Mouse (Mus musculus) midbrain, embryonic 14.5 days (tissue): Measurements from ENCODE around the gene Col18a1. TPM values are rescaled to one million over a fixed set of nuclear protein-coding genes. Genes with fewer than 3 reads are reported as not detected.

ENCODE experiments used
- ATAC-seq: fragments of 200-750 bp; cut with Nextera tagmentation; 2 replicates; pipeline ENCODE4 v1.8.0; 2017; ENCODE audit warnings: moderate number of reproducible peaks, moderate library complexity; ENCODE audit not compliant: low FRiP score, low TSS enrichment
- DNase-seq: peaks from one replicate; pipeline ENCODE4 v3.0.0-alpha.2; 2015
- H3K27ac ChIP-seq: fragments of 300-500 bp; sonication (generic); replicated peaks from 2 replicates; pipeline ENCODE4 v1.5.1; 2014; ENCODE audit warnings: mild to moderate bottlenecking, low read depth, low read length, moderate library complexity
- H3K27me3 ChIP-seq: fragments of 300-500 bp; sonication (generic); 2 replicates; pipeline ENCODE4 v1.6.1; 2014; ENCODE audit warnings: low read length, control low read depth, mixed read lengths; ENCODE audit not compliant: control insufficient read depth, insufficient read depth
- H3K36me3 ChIP-seq: fragments of 300-500 bp; sonication (generic); 2 replicates; pipeline ENCODE4 v1.6.1; 2014; ENCODE audit warnings: low read length, control low read depth; ENCODE audit not compliant: control insufficient read depth, insufficient read depth
- H3K4me1 ChIP-seq: fragments of 300-500 bp; sonication (generic); 2 replicates; pipeline ENCODE4 v1.6.1; 2014; ENCODE audit warnings: mild to moderate bottlenecking, antibody characterized with exemption, low read length, control low read depth; ENCODE audit not compliant: control insufficient read depth, insufficient read depth
- H3K4me2 ChIP-seq: fragments of 300-500 bp; sonication (generic); 2 replicates; pipeline ENCODE4 v1.6.1; 2014; ENCODE audit warnings: mild to moderate bottlenecking, low read length, moderate library complexity
- H3K4me3 ChIP-seq: fragments of 300-500 bp; sonication (generic); replicated peaks from 2 replicates; pipeline ENCODE4 v1.5.1; 2014; ENCODE audit warnings: low read depth, low read length
- H3K9ac ChIP-seq: fragments of 300-500 bp; sonication (generic); replicated peaks from 2 replicates; pipeline ENCODE4 v1.6.1; 2014; ENCODE audit warnings: mild to moderate bottlenecking, low read length, moderate library complexity
- H3K9me3 ChIP-seq: fragments of 300-500 bp; sonication (generic); 2 replicates; pipeline ENCODE4 v1.6.1; 2016; ENCODE audit warnings: low read length, control low read depth, mixed read lengths; ENCODE audit not compliant: control insufficient read depth
- WGBS: fragments of 180-500 bp; shearing (Covaris S2); extraction: QIAGEN DNeasy Blood & Tissue Kit; methylation state at CpG from one replicate; pipeline ENCODE4 v1.1.7; 2014; 5-methylcytosine and 5-hydroxymethylcytosine counted together
- polyA plus RNA-seq: library from polyadenylated mRNA; unstranded; fragments of >200 nt; fragmentation: Nextera tagmentation; extraction: Ambion mirVana; gene quantifications from 2 replicates; pipeline ENCODE4 v1.2.1, GENCODE M21; 2014

Gene Col18a1
- polyA plus RNA-seq, 1 experiment from 2014 or later, result 33.0 TPM

DNA sequence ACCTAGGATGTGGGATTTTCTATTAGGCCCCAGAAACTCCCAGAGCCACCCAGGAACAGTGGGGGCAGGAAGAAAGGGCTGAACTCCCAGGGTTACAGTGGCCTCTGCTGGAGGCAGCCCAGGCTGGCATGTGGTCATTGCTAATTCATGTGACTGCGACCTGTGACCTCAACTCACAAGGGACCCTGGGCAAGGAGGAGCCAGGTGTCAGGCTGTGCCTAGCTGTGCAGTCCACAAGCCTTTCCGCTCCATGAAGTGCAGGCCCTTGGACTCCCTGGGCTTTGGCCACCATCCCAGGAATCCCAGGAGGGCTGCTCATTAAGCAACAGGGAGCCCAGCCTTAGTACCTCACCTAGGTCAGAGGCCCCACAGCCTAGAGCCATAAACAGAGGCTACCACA, 38.4 kb downstream of the Col18a1 start:
- no peak for DNase-seq
- Histone ChIP-seq H3K9me3 (no peaks in the 10 kb centered on the region), H3K4me2 (no peak overlapping the region), H3K4me3 (no peak overlapping the region), H3K9ac (no peak overlapping the region), H3K27me3 (no peaks in the 10 kb centered on the region), H3K36me3 (no peaks in the 10 kb centered on the region), H3K4me1 (peaks cover 10% of the 10 kb centered on the region; the same call in 1 of the 2 replicates), H3K27ac (no peak overlapping the region)
- WGBS, result 71% methylated on average over 2 of the region's 2 CpGs
- ATAC-seq, result no peak

DNA sequence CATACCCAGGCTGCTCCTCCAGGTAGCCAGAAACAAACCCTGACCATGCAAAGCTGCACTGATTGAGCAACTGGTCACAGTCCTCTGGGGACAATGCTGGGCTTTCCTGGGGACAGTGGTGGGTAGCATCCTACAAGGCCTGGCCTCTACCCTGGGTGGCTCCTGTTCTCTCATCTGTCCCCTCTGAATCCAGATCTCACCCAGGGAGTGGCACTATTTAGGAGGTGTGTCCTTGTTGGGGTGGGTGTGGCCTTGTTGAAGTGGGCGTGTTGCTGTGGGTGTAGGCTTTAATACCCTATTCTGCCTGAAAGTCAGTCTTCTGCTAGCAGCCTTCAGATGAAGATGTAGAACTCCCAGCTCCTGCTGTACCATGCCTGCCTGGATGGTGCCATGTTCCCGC, 39.8 kb downstream of the Col18a1 start:
- H3K9me3 ChIP-seq, result no peaks in the 10 kb centered on the region
- ATAC-seq, result no peak
- no peaks in the 10 kb centered on the region for H3K36me3 ChIP-seq
- DNase-seq, result no peak
- no peak overlapping the region for H3K4me3 ChIP-seq
- 0 out of 2 replicates have a peak, but pooled peaks cover 5% of the 10 kb centered on the region for H3K4me1 ChIP-seq
- WGBS, result 89% methylated on average over 2 of the region's 2 CpGs
- H3K9ac ChIP-seq, result no peak overlapping the region
- no peak overlapping the region for H3K4me2 ChIP-seq
- no peaks in the 10 kb centered on the region for H3K27me3 ChIP-seq
- no peak overlapping the region for H3K27ac ChIP-seq

DNA sequence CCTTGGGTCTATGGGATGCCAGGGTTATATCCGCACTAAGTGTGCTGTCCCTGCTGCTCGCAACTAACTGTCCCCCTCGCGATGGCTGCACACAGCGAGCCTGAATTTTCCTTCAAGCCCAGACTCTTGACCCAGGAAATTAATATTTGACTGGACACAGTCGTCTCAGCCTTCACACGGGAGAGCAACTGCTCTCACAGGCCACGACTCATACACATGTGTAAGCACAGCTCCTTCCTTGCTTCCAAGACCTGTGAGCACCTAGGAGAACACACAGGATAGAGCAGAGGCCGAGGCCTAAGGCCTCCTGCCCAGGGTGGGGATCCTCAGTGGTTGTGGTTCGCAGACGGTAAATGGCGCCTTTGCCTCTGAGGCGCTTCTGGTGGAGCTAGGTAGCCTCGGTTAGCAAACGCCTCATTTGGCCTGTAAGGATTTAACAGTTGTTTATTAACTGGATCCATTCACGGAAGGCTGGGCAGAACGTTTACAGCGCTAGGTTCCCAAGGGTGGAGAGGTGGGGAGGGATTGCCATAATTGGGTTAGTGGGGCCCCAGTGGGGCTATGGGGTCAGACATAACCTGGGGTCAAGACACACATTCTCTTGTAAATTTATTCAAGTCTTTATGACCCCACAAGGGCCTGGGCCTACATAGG, 41.1 kb downstream of the Col18a1 start:
- ATAC-seq, result no peak
- no peak for DNase-seq
- no peak overlapping the region for H3K4me3 ChIP-seq
- H3K9ac ChIP-seq, result no peak overlapping the region
- H3K27me3 ChIP-seq, result no peaks in the 10 kb centered on the region
- no peak overlapping the region for H3K4me2 ChIP-seq
- H3K9me3 ChIP-seq, result no peaks in the 10 kb centered on the region
- H3K27ac ChIP-seq, result no peak overlapping the region
- 89% methylated on average over 18 of the region's 18 CpGs for WGBS
- H3K36me3 ChIP-seq, result no peaks in the 10 kb centered on the region
- no peaks in the 10 kb centered on the region for H3K4me1 ChIP-seq

DNA sequence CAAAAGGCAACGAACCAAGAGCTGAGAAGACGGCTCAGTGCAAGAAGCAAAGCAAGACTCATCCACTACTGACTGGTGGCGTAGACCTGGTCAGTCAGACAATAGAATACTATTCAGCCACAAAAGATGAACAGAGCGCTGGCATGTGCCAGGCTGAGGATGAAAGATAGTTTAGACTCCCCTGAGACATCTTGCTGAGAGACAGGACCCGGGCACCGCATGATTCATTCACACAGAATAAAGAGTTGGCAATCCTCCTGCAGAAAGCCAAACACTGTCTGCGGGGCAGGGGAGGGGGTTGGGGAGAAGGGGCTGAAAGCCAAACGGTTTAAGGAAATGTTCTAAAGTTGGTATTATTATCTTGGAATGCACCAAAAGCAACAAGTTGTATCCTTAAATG, 42.4 kb downstream of the Col18a1 start:
- H3K27me3 ChIP-seq, result no peaks in the 10 kb centered on the region
- no peak overlapping the region for H3K9ac ChIP-seq
- no peaks in the 10 kb centered on the region for H3K36me3 ChIP-seq
- 53% methylated on average over 8 of the region's 8 CpGs for WGBS
- DNase-seq (peak; percentile 27), ATAC-seq (no peak)
- H3K27ac ChIP-seq, result no peak overlapping the region
- H3K4me2 ChIP-seq, result no peak overlapping the region
- no peak overlapping the region for H3K4me3 ChIP-seq
- H3K4me1 ChIP-seq, result no peaks in the 10 kb centered on the region
- H3K9me3 ChIP-seq, result no peaks in the 10 kb centered on the region

DNA sequence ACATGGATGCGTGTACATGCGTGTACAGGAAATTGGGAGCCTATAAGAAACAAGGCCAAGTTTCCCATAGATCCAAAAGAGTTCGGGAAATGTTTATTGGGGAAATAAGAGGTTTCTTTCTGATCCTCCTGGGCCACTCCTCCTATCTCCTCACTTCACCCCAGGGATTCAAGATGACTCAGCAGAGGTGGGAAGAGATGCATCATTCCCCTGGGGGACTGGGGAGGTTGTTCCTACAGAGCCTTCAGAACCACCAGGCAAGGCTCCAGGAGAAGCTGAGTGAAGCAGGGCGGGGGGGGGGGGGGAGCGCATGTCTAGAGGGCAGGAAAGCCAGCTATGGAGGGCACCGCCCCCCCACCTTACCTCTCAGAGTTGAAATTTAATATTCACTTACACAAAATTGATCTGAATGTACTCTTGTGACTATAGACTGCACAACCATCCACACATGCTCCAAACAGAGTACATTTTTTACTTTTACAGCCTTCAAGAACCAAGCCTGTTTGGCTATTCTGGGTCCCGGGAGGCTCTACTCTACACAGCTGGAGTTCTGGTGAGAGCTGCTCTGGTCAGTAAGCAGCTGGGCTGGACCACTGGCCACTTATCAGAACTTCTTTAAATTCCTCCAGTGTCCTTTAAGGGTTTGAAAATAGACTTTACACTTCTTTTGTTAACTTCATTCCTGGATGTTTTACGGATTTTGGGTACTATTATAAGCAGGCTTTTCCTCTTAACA, 44.9 kb downstream of the Col18a1 start:
- Histone ChIP-seq H3K36me3 (no peaks in the 10 kb centered on the region), H3K9me3 (no peaks in the 10 kb centered on the region), H3K9ac (no peak overlapping the region), H3K27me3 (no peaks in the 10 kb centered on the region), H3K27ac (no peak overlapping the region), H3K4me1 (no peaks in the 10 kb centered on the region), H3K4me2 (no peak overlapping the region), H3K4me3 (no peak overlapping the region)
- ATAC-seq (no peak), DNase-seq (no peak)
- 91% methylated on average over 8 of the region's 8 CpGs for WGBS

DNA sequence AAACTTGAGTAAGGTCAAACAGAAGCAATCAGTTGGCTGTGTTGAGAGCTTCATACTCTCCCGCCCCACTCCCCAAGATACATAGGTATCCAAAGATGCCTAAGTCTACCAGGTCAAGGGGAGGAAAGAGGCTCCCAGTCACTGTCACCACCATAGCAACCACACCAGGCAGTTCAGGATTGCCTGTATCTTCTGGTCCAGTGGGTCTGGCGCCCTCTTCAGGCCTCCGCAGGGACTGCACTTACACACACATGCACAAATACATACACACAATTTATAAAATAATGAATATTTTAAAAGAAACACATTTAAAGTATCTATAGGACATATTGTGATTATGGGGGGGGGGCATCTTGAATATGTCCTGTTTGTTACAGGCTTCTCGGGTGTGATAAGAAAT, 45.8 kb downstream of the Col18a1 start:
- Histone ChIP-seq H3K9ac (no peak overlapping the region), H3K4me1 (no peaks in the 10 kb centered on the region), H3K27ac (no peak overlapping the region), H3K4me3 (no peak overlapping the region), H3K9me3 (no peaks in the 10 kb centered on the region), H3K27me3 (no peaks in the 10 kb centered on the region), H3K4me2 (no peak overlapping the region), H3K36me3 (no peaks in the 10 kb centered on the region)
- DNase-seq, result no peak
- WGBS, result 87% methylated on average over 4 of the region's 4 CpGs
- no peak for ATAC-seq

DNA sequence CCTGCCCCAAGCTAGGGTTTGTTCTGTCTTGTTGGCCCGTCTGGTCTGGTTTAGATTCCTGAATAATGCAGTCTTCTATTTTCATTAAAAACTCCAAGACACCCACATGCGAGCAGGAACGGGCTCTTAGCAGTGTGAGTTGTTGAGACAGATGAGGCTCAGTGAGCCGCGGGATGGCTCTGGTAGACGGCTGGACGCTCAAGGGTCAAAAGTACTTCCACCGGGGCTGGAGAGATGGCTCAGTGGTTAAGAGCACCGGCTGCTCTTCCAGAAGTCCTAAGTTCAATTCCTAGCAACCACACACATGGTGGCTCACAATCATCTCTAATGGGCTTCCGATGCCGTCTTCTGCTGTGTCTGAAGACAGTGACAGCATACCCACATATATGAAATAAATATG, 46.9 kb downstream of the Col18a1 start:
- DNase-seq (no peak), ATAC-seq (no peak)
- no peak overlapping the region for H3K27ac ChIP-seq
- no peak overlapping the region for H3K4me3 ChIP-seq
- no peaks in the 10 kb centered on the region for H3K4me1 ChIP-seq
- H3K27me3 ChIP-seq, result no peaks in the 10 kb centered on the region
- no peaks in the 10 kb centered on the region for H3K9me3 ChIP-seq
- H3K9ac ChIP-seq, result no peak overlapping the region
- H3K36me3 ChIP-seq, result no peaks in the 10 kb centered on the region
- H3K4me2 ChIP-seq, result no peak overlapping the region
- WGBS, result 91% methylated on average over 11 of the region's 11 CpGs

DNA sequence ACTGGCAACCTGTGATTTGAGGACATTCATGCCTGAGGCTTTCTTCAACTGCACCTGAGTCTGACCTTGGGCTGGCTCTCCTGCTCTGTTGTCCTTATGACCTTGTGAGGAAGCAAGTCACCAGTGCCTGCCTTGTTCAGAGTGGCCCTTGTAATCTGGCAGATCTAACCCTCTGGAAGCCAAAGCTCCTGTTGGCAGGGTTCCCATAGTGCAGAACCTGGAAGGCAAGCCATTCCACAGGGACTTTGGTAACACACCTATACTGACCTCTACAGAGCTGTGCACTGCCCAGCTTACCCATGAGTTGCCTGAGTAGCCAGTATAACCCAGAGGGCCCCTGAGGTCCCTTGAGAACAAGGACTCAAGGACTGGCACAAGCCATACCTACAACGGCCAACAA, 48.0 kb downstream of the Col18a1 start:
- Histone ChIP-seq H3K36me3 (no peaks in the 10 kb centered on the region), H3K9me3 (no peaks in the 10 kb centered on the region), H3K27ac (no peak overlapping the region), H3K4me2 (no peak overlapping the region), H3K4me1 (no peaks in the 10 kb centered on the region), H3K9ac (no peak overlapping the region), H3K27me3 (no peaks in the 10 kb centered on the region), H3K4me3 (no peak overlapping the region)
- 88% methylated on average over 1 of the region's 1 CpGs for WGBS
- DNase-seq (no peak), ATAC-seq (no peak)
